Mouse (Mus musculus): ENCODE results near the gene Cald1.

DNA sequence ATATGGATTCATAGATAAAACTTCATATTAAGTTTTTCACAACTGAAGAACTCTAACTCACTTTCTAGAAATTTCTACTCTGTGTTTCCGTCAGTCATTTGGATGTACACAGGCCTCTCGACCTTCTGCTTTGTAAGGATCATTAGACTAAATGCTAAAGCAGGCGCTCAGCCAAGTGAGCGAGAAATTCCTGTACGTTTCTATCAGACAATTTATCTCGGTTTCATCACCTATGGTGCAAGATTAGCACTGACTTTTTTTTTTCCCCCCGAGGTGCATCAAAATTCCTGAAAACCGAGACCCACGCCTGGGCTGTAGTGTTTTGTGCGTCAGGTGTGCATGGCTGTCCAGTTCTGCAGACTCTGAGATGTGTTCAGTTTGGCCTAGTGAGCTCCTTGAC, 113.3 kb downstream of the Cald1 start:
- TF ChIP-seq CTCF (IDR thresholded peaks at IDR 0.05; ENCODE audit: extremely low read depth, insufficient read depth, insufficient read length, insufficient replicate concordance), result no peak
- TF ChIP-seq POLR2A (IDR thresholded peaks at IDR 0.05; ENCODE audit: low read depth, low read length), result no peak
